Mouse (Mus musculus): ENCODE results near the gene Mutyh.
"Not testable (repeated sequence)": the region's sequence is repeated elsewhere in the genome, so short reads cannot be mapped to it uniquely, and the experiment has no call there.

Gene Mutyh

GRCm38 (mm10) chr4:116820902-116821693, 13.6 kb downstream of the Mutyh start:
- DNase-seq: peak; percentile 91

GRCm38 (mm10) chr4:116821694-116822016, 14.1 kb downstream of the Mutyh start, which contains the start of gene Hpdl:
Gene Hpdl (minus strand): TSS chr4:116821707.
- DNase-seq: no peak

GRCm38 (mm10) chr4:116824541-116825004, 17.1 kb downstream of the Mutyh start:
- peak; percentile 84 for DNase-seq

- DNase-seq: peak; percentile 24
Observed at GRCm38 (mm10) chr4:116827819-116828218, 20.3 kb downstream of the Mutyh start.

GRCm38 (mm10) chr4:116829364-116830069, 22.0 kb downstream of the Mutyh start:
- no peak for DNase-seq

GRCm38 (mm10) chr4:116830070-116830368, 22.5 kb downstream of the Mutyh start:
- no peak for DNase-seq

- DNase-seq: peak; percentile 45
Observed at GRCm38 (mm10) chr4:116838999-116839398, 31.5 kb downstream of the Mutyh start.

GRCm38 (mm10) chr4:116840096-116840495, 32.6 kb downstream of the Mutyh start:
- not testable (repeated sequence) for DNase-seq

GRCm38 (mm10) chr4:116840841-116841240, 33.3 kb downstream of the Mutyh start:
- no peak for DNase-seq

- no peak for DNase-seq
Observed at GRCm38 (mm10) chr4:116844324-116844723, 36.8 kb downstream of the Mutyh start.

GRCm38 (mm10) chr4:116849901-116850300, 42.4 kb downstream of the Mutyh start:
- DNase-seq: no peak

GRCm38 (mm10) chr4:116854286-116854685, 46.8 kb downstream of the Mutyh start:
- no peak for DNase-seq

- DNase-seq: no peak
Observed at GRCm38 (mm10) chr4:116857203-116857602, 49.7 kb downstream of the Mutyh start.

GRCm38 (mm10) chr4:116859711-116860110, 52.2 kb downstream of the Mutyh start:
- peak; percentile 70 for DNase-seq

- no peak for DNase-seq
Observed at GRCm38 (mm10) chr4:116862023-116862422, 54.5 kb downstream of the Mutyh start.

Data from kidney, adult 18-20 months (tissue).